Mouse (Mus musculus) monocyte, adult 59 days (primary cell): ENCODE results near the gene Eral1. TPM values are rescaled to one million over a fixed set of nuclear protein-coding genes. Genes with fewer than 3 reads are reported as not detected.

Source experiments
- total RNA-seq, 2 experiments: library from RNA; stranded (reverse); gene quantifications; one replicate each; pipeline ENCODE4 v1.2.4; 2023

The Eral1 gene
- 10 to 100 TPM; 17.4 to 20.2 TPM for total RNA-seq

DNA sequence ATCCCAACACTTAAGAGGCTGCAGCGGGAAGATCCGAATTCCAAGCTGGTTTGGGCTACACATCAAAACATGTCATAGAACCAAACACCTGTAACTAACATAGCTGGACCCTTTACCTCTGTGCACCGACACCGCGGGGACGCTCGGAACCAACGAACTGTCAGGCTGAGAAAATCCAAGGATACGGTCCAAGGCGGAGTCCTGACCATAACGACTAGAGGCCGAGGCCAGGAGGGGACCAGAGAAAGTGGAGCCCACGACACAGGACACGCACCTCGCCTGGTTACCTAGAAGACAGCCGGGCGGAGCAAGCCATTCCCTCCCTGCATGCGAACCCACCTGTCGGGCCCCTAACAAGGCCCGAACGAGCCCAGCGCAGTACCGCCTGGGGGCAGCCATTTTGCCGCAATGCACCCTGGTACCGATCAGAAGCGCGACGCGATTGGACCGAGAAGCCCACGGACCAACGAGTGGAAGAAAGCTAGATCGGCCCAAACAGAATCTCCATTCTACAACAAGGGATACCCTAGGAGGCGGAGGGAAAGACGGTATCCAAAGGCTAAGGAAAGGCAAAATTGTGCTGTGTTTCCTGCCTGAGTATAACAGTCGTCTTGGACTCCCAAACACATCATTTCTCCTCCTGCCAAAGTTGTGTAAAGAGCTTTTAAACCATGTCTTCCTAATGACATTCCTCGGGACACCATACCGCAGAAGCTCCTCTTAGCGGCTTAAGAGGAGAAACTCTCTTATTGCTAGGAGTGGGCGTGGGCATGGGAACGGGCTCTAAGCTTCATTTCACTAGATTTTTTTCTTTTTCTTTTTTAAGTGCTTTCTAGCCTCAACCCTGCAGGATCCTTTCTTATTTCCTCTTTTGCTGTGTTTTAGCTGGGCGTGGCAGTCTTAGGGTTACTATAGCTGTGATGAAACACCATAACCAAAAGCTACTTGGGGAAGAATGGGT, at the start of gene Eral1:
Gene Eral1 (minus strand): TSS at position 423 of the 961 bp plus-strand sequence.

DNA sequence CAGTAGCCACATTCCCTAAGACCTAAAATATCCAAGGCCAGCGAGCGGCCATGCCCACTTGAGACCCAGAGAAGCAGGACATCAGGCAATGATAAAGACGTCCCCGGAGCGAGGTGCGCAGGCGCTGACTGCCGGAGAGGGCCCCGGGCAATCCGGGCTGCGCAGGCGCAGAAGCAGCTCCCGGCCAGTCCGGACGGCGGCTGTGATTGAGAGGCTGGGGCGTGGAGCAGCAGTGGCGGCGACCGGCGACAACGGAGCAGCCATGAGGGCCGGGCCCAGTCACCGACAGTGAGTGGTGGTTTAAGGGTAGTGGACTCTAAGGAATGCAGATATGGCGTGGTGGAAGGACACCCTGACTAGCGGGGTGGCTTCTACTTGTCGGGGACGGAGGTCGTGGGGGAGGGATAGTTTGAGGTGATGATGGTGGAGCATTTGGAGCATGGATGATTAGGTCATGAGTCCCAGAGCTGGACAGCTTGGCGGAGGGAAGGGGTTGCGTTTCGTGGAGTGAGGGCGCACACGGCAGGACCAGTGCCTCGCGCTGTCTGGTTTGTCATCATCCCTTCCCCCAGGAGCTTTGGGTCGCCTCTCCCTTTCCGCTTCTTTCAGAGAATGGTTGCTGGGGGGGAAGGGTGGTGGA, 14.4 kb upstream of the Eral1 start, which contains the start of gene Fam222b:
Gene Fam222b (plus strand): TSS at position 157 of the 640 bp plus-strand sequence.

DNA sequence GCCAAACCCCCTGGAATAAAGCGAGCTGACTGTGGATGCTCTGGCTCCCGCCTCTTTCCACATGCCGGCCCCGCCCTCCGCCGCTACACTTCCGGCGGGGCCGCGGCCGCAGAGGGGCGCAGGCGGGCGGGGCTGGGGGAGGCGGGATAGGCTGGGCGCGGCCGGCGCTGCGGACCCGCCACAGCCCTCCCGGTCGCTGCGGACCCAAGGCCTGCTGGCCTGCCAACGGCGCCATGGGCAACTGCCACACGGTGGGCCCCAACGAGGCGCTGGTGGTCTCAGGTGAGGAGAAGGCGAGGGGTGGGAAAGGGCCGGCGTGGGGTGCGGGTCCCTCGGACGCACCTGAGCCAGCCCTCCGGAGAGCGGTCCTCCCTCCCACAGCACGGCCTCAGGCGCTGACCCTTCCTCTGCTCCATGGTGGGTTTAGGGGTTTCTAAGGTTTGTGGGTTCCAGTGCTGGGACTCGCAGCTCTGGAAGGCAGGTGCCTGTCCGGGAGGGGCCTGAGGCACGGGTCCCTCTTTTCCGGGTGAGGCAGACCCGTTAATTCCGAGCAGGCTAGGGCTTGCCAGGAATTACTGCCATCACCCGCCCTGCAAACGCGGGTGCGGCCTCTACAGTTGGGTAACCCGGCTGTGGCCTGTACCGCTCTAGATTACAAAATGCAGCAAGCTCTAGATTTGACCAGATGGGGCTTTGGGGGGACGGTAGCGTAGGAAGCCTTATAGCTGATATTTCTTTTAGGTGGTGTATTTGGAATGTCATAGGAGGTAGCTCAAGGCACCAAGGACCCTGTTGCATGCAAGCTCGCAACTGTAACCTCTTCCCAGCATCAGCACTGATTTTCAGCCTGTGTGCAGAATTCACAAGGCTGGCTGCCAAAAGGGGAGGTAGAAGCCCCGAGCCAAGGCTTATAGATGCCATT, 42.1 kb downstream of the Eral1 start, which contains the start of gene Flot2:
Gene Flot2 (plus strand): TSS at position 101 of the 922 bp plus-strand sequence.

DNA sequence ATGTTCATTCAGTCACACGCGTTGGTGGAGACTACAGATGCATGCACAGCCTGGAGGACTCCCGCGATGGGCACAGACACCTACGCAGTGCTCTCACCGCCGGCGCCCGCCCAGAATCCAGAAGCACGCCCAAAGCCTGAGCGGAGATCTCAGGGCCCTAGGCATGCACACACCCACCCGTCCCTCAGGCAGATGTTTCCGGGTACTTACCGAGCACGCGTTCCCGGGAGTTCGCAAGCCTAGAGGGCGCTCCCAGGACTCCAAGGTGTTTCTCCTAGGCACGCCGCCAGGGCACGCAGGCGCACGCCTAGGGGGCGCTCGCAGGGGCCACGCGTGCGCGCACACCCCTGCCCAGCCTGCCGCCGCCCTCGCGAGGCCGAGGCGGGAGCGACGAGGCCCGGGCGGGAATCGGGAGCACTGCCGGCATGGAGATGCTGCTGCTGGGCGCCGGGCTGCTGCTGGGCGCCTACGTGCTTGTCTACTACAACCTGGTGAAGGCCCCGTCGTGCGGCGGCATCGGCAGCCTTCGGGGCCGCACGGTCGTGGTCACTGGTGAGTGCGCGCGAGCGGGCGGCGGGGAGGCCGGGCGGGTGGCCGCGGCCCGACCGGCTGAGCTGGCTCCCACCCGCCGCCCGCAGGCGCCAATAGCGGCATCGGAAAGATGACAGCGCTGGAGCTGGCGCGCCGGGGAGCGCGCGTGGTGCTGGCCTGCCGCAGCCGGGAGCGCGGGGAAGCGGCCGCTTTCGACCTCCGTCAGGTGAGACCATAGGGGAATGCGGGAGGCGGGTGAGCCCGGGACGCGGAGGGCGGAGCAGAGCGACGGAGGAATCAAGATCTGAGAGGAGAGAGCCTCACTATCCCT, 48.0 kb downstream of the Eral1 start, which contains the start of gene Dhrs13:
Gene Dhrs13 (plus strand): TSS at position 334 of the 862 bp plus-strand sequence.

Other genes with a start within 250 kb of the Eral1 start
- not detected for gene Pipox, start 186.3 kb downstream of the Eral1 start, total RNA-seq
- gene Sez6, start 149.6 kb downstream of the Eral1 start, total RNA-seq, result not detected
- 10 to 100 TPM; 91.6 to 97.7 TPM for gene Phf12, start 97.6 kb downstream of the Eral1 start, total RNA-seq
- gene Dhrs13, start 48.1 kb downstream of the Eral1 start, total RNA-seq, result 1 to 10 TPM; 1.4 to 1.8 TPM
- 10 to 100 TPM; 32.7 to 40.2 TPM for gene Flot2, start 42.5 kb downstream of the Eral1 start, total RNA-seq
- gene Fam222b, start 14.3 kb upstream of the Eral1 start, total RNA-seq, result 10 to 100 TPM; 26.6 to 30.6 TPM
- gene Traf4, start 85.2 kb upstream of the Eral1 start, total RNA-seq, result under 1 TPM; 0.60 to 0.67 TPM
- gene Nek8, start 96.3 kb upstream of the Eral1 start, total RNA-seq, result 1 to 10 TPM; 1.9 to 4.0 TPM
- gene Tlcd1, start 96.3 kb upstream of the Eral1 start, total RNA-seq, result 1 to 10 TPM; 2.9 to 3.3 TPM
- 1,000 to 10,000 TPM; 1,755 to 1,970 TPM for gene Rpl23a, start 103.2 kb upstream of the Eral1 start, total RNA-seq
- 1 to 10 TPM; 4.0 to 4.2 TPM for gene Rab34, start 108.0 kb upstream of the Eral1 start, total RNA-seq
- not detected for gene Proca1, start 113.0 kb upstream of the Eral1 start, total RNA-seq
- gene Sdf2, start 165.4 kb upstream of the Eral1 start, total RNA-seq, result 10 to 100 TPM; 52.7 to 55.9 TPM
- gene Supt6, start 165.6 kb upstream of the Eral1 start, total RNA-seq, result 10 to 100 TPM; 59.1 to 66.8 TPM
- gene 2610507B11Rik, start 181.4 kb upstream of the Eral1 start, total RNA-seq, result 100 to 1,000 TPM; 105 to 107 TPM
- 1 to 10 TPM; 1.5 TPM for gene BC030499, start 210.5 kb upstream of the Eral1 start, total RNA-seq
- 1 to 10 TPM in 1 of 2 experiments, under 1 TPM in 1; 0.81 to 2.9 TPM for gene Spag5, start 221.1 kb upstream of the Eral1 start, total RNA-seq
- 1 to 10 TPM; 7.4 to 9.0 TPM for gene Aldoc, start 242.6 kb upstream of the Eral1 start, total RNA-seq
- 10 to 100 TPM; 60.7 to 63.9 TPM for gene Pigs, start 248.0 kb upstream of the Eral1 start, total RNA-seq